Mouse (Mus musculus): ENCODE measurements around the gene Strn4. TPM values are rescaled to one million over a fixed set of nuclear protein-coding genes. Genes with fewer than 3 reads are reported as not detected.

Gene Strn4
- total RNA-seq, 2 experiments from 2014 or later: 54.1 to 61.3 TPM

GRCm38 (mm10) chr7:16839427-16840108 is 23.9 kb downstream of the Strn4 start:
- DNase-seq: no peak

DNA sequence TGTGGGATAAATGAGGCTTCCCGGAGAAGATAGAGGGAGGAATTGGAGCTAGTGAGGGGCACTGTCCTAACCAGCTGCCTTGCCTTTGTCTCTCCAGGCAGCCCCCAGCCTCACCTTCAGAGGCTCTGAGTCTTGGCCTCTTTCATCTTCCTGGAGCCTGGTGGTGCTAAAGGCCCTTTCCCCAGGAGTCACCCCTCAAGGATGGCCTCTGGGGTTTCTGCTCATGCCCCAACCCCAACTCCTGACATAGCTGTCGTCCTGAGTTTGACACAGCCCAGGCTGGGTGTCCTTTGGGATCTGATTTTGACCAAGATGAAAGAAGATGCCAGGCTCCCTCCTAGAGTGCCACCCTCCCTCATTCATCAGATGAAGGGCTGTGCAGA is 24.4 kb downstream of the Strn4 start:
- intact Hi-C loops (cut with DNase I): loop anchor here (10.0 kb wide), 1 partner anchor 885 kb away; no protein-coding TSS in a partner anchor
- no peak for DNase-seq

More at GRCm38 (mm10) chr7:16839427-16840108, 23.9 kb downstream of the Strn4 start:
- intact Hi-C loops (cut with DNase I): loop anchor here (10.0 kb wide), 1 partner anchor 885 kb away; no protein-coding TSS in a partner anchor

DNA sequence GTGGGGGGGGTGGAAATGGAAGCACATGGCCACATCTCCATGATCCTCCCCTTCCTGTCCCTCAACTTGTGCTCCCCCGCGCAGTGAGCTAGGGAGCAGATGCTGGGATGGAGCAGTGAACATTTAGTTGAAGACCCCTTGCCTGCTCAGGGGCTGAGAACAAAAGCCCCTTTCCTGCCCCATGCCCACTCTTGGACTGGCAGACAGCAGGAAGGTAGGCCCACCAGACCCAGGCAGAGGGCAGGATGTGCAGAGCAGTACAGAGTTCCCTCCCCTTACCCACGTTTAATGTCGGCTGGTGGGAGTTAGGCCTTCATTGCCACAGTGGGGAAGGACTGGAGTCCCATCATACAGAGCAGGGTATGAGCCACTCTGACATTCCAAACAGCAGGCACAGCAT is 25.4 kb downstream of the Strn4 start:
- intact Hi-C loops (cut with DNase I): loop anchor here (10.0 kb wide), 1 partner anchor 886 kb away; no protein-coding TSS in a partner anchor
- DNase-seq: no peak

DNA sequence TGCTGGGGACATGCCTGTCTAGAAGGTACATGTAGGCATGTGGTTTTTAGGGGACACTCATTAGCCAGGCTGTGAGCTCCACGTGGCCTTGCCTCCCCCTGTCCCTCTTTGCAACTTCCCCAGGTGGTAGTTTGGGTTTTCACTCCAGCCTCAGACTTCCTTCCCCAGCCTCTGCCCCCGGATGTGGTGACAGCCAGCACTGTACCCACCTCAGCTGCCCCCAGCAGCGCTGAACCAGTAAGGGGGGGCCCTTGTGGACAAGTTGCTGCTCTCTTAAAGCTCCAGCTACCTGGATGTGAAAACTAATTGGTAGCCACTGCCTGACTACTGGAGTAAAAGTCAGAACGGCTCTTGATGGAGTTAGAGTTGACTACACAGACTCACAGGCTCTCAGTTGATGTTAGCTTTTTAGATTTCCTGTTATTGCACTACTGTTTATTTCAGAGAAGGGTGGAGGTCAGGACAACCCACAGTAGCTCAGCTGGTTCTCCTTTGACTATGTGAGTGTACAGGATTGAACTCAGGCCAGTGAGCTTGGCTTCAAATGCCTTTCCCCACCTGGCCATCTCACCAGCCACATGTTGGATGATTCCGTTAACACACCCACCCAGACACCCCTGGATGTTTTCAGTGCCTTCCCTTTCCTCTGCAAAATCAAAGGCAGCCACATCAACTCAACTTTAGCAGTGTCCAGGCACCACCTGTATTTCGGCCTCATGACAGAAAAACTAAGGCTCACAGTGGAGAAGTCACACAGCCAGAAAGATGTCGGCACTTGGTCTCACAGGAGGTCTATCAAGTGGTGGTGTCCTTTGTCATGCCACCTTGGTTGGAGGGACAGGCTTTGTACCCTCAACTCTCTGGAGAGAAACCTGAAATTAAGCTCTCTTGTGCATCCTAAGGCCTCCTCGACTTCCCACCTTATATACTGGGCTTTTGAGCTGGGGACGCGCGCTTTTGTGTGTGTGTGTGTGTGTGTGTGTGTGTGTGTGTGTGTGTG is 26.2 kb downstream of the Strn4 start:
- intact Hi-C loops (cut with DNase I): loop anchor here (2.0 to 10.0 kb wide), 2 partner anchors 25 to 887 kb away; partner anchors contain the start of gene Fkrp
- DNase-seq: peak in 1 of 2 experiments; percentile 37

DNA sequence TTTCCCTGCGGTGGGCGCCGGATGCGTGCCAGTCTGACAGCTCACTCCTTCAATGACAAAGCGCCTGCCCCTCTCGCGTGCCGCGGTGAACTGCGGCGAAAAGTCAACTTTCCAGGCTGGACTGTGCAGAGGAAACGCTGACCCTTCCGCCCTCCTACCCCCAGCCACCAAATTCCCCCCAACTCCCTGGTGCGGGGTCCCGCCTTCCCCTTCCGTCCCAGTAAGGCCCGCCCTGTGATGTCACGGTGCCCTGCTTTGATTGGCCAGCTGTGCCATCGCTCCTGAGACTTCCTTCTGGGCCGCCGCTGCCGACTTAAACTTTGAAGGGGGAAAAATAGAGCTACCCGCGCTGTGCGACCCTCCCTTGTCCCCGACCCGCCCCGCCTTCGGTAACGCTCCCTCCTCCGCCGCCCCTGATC is 27.0 kb downstream of the Strn4 start, which contains the start of gene Prkd2:
Prkd2 (plus strand) TSS at position 258 of the 419 bp plus-strand sequence.
- peak; percentile 95 to 96 for DNase-seq
- intact Hi-C loops (cut with DNase I): loop anchor here (2.0 to 10.0 kb wide), 2 partner anchors 26 to 888 kb away; partner anchors contain the start of gene Fkrp

- DNase-seq: peak; percentile 59 to 61
- intact Hi-C loops (cut with DNase I): loop anchor here (2.0 to 10.0 kb wide), 2 partner anchors 27 to 889 kb away; partner anchors contain the start of gene Fkrp
These were observed 27.9 kb downstream of the Strn4 start for GRCm38 (mm10) chr7:16843441-16844171.

DNA sequence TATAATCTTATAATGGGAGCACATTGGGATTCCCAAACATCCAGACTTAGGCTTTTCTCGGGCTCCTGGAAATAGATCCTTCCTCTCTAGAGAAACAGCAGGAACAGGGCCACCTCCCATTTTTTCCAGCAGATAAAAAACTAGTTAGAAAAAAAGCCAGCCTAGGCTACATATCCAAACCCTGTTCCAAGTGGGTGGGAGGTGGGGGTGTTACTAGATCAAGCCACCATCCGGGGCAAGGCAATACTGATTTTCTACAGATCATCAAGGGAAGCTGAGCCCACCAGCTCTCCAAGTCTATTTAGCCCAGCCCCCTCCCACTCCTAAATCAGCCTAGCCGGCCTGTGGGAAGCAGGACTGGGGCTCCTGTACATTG is 29.0 kb downstream of the Strn4 start:
- intact Hi-C loops (cut with DNase I): loop anchor here (10.0 kb wide), 1 partner anchor 890 kb away; no protein-coding TSS in a partner anchor
- DNase-seq: no peak

DNA sequence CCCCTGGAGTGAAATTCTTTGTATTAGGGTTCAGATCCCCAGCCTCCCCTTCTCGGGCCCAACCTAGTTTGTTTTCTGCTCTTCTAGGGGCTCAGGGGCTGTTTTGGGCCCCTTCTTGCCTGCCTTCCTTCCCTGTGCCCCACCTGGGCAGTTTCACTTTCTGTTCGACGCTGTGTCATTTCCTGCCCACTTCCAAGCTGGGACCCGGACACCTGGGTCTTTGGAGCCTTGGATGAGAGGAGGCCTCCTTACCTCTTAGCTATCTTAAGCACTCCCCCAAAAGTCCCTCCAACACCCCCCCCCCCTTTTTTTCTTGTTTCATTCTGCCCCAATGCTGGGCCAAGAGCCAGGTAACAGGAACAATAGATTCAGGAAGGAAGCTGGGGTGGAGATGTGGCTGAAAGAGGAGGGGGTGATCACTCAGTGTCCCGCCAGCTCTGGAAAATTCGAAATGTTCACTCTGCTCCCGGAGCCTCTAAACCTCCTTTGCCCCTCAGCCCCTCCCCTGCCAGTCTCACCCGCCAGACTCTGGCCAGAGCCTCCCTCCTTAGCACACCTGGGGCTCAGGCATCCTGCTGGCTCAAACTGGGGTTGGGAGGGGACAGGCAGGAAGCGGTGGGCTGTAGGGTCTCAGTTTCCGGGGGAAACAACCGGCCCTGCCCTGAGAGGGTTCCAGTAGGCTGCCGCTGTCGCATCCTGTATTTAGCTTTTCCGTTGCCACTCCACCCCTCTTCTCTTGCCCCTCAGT is 29.6 kb downstream of the Strn4 start:
- intact Hi-C loops (cut with DNase I): loop anchor here (10.0 kb wide), 1 partner anchor 890 kb away; no protein-coding TSS in a partner anchor

GRCm38 (mm10) chr7:16845820-16846167 is 30.1 kb downstream of the Strn4 start:
- intact Hi-C loops (cut with DNase I): loop anchor here (2.0 to 10.0 kb wide), 2 partner anchors 19 to 891 kb away; no protein-coding TSS in a partner anchor

More for the DNA sequence above, 29.6 kb downstream of the Strn4 start:
- DNase-seq: peak; percentile 58 to 71

GRCm38 (mm10) chr7:16846775-16847174 is 31.1 kb downstream of the Strn4 start:
- intact Hi-C loops (cut with DNase I): loop anchor here (2.0 to 10.0 kb wide), 2 partner anchors 20 to 892 kb away; no protein-coding TSS in a partner anchor
- no peak for DNase-seq

More at GRCm38 (mm10) chr7:16845820-16846167, 30.1 kb downstream of the Strn4 start:
- DNase-seq: no peak

- no peak for DNase-seq
- intact Hi-C loops (cut with DNase I): loop anchor here (2.0 to 10.0 kb wide), 2 partner anchors 21 to 893 kb away; no protein-coding TSS in a partner anchor
These were observed 31.8 kb downstream of the Strn4 start for GRCm38 (mm10) chr7:16847507-16847906.

DNA sequence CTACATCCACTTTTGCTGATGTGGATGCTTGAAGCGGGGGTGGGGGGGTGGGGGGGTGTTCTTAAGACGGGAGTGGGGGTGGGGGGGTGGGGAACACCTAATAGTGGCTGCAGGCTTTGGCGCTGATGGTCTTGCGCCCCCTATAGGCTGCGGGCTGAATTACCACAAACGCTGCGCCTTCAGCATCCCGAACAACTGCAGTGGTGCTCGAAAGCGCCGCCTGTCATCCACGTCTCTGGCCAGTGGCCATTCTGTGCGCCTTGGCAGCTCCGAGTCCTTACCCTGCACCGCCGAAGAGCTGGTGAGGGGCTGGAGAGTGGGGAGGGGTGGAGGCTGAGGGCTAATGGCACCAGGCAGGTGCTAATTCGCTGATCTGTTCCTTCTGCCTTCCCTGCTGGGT is 32.9 kb downstream of the Strn4 start:
- intact Hi-C loops (cut with DNase I): loop anchor here (10.0 kb wide), 1 partner anchor 894 kb away; no protein-coding TSS in a partner anchor
- DNase-seq: peak; percentile 48 to 68

- DNase-seq: no peak
- intact Hi-C loops (cut with DNase I): no loop called here
These were observed 35.9 kb downstream of the Strn4 start for GRCm38 (mm10) chr7:16851636-16852035.

DNA sequence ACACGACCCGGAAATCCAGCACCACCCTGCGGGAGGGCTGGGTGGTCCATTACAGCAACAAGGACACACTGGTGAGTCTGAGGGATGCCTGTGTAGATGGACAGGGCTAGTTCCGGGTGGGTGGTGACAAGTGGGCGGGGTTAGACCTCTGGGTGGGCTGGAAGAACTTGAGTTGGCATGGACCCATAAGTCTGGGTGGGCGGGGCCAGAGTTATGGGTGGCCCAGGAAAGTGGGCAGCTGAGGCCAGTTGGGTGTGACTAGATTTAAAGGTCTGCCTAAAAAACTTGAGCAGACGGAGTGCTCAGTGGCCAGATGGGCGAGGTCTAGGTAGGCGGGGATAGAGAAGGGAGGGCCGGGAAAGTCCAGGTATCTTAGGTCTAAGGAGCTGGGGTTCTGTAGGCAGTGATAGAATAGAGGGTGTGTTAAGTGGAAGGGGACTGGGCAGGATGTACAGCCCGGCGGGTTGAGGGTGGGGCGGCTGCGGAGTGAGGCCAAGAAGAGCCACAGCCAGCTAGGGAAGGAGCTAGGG is 37.7 kb downstream of the Strn4 start:
- peak; percentile 33 to 42 for DNase-seq
- intact Hi-C loops (cut with DNase I): no loop called here

DNA sequence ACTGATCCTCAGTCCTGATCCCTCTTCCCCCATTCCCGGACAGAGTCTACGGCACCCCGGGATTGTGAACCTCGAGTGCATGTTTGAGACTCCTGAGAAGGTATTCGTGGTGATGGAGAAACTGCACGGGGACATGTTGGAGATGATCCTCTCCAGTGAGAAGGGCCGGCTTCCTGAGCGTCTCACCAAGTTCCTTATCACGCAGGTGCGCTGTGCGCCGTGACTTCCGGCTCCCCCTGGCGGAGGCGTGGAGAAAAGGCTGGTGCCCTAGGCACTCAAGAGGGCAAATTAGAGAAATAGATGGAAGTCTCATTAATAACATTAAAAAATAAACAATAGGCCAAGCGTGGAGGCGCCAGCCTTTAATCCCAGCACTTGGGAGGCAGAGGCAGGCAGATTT is 42.6 kb downstream of the Strn4 start:
- DNase-seq: peak; percentile 36 to 46
- intact Hi-C loops (cut with DNase I): no loop called here

GRCm38 (mm10) chr7:16859902-16860651 is 44.4 kb downstream of the Strn4 start:
- peak; percentile 54 to 71 for DNase-seq
- intact Hi-C loops (cut with DNase I): loop anchor here (1.0 to 2.0 kb wide), 2 partner anchors 32 to 33 kb away; no protein-coding TSS in a partner anchor

DNA sequence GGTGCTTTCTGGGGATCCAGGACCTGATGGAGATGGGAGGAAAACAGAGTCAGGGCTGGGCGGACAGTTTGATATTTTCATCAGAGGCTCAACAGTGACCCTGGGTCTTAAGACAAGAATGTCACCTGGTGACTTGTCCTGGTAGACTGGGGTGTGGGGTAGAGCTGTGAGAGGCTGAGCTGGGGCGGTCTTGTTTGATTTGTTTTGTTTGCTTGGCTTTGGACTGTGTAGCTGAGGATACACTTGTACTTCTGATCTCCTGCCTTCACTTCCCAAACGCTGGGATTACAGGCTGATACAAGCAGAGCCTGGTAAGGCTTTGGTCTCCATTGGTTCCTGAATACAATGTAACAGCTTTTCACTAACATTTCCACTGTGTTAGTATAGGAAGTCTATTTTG is 51.8 kb downstream of the Strn4 start:
- intact Hi-C loops (cut with DNase I): no loop called here
- no peak for DNase-seq

GRCm38 (mm10) chr7:16869497-16869896 is 53.8 kb downstream of the Strn4 start:
- intact Hi-C loops (cut with DNase I): no loop called here
- no peak for DNase-seq

All from heart, postnatal 36 days (tissue).